Mouse (Mus musculus): ENCODE results near the gene Aldh9a1.

DNA sequence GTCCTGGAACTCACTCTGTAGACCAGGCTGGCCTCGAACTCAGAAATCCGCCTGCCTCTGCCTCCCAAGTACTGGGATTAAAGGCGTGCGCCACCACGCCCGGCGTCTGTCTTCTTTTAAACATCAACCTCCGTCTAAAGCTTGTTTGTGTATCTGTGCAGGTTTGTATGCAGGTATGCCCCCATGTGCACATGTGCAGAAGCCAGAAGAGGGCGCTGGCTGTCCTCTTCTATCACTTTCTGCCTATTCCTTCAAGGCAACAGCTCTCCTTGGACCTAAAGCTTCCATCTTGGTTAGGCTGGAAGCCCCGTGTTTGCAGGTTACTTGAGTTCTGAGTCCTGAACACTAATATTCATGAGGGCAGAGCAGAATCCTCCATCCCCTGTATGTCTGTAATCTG lies 7.0 kb upstream of the Aldh9a1 start:
- TF ChIP-seq CTCF (IDR thresholded peaks at IDR 0.05; ENCODE audit: borderline replicate concordance, control insufficient read depth, extremely low read depth, insufficient read depth, low read length, poor library complexity): no peak
- no peak for TF ChIP-seq POLR2A (IDR thresholded peaks at IDR 0.05; ENCODE audit: control insufficient read depth, extremely low read depth, insufficient read depth, low read length, poor library complexity)
